In genomic region chr17:47295315-47296011, GRCm38 (mm10) we compare ENCODE assay signal across 8 mouse cellular contexts.
DNase-seq lines count a peak whose midpoint lies in the region; ATAC-seq lines count a peak whose summit lies in the region.

No protein-coding gene starts in this region.

- no peak overlapping the region for H3K4me2 ChIP-seq in kidney, embryonic 14.5 days (replicated peaks; ENCODE audit: low read depth, low read length)

- peaks cover 20% of the 10 kb centered on the region for H3K4me1 ChIP-seq in kidney, embryonic 14.5 days (ENCODE audit: control insufficient read depth, insufficient read depth, low read length)

- H3K9ac ChIP-seq in kidney, embryonic 14.5 days (ENCODE audit: low read depth, low read length) = no peak overlapping the region

- WGBS in kidney, embryonic 14.5 days = 44% methylated on average over 17 of the region's 17 CpGs

- H3K27me3 ChIP-seq in kidney, embryonic 14.5 days (ENCODE audit: control insufficient read depth, insufficient read depth, low read length) = no peaks in the 10 kb centered on the region

- no peaks in the 10 kb centered on the region for H3K36me3 ChIP-seq in kidney, embryonic 14.5 days (ENCODE audit: control insufficient read depth, insufficient read depth, low read length)

- peak; percentile 65 for ATAC-seq in kidney, embryonic 14.5 days (ENCODE audit: low FRiP score, low TSS enrichment)
- no peak for ATAC-seq in erythroid progenitor cell, adult 5-6 weeks (replicated peaks; ENCODE audit: low FRiP score, poor library complexity, severe bottlenecking)

- peak overlapping the region; percentile 74 for H3K27ac ChIP-seq in kidney, embryonic 14.5 days (ENCODE audit: low read depth, low read length)

- peak; percentile 51 to 77 for DNase-seq in adrenal gland, adult (ENCODE audit: inconsistent age in 2 of 2, low spot score in 1 of 2)
- DNase-seq in adrenal gland, adult 18-20 months (ENCODE audit: low spot score in 2 of 2) = no peak
- DNase-seq in heart, adult 18-20 months = peak; percentile 51 to 55
- DNase-seq in lung, postnatal 36 days = peak; percentile 50
- DNase-seq in ovary, postnatal 14 days (ENCODE audit: low spot score) = no peak
- DNase-seq in frontal cortex, postnatal 10 days (ENCODE audit: low spot score in 2 of 2) = no peak

- H3K9me3 ChIP-seq in kidney, embryonic 14.5 days (ENCODE audit: control insufficient read depth, low read length) = no peaks in the 10 kb centered on the region

- H3K4me3 ChIP-seq in kidney, embryonic 14.5 days (ENCODE audit: low read length) = no peak overlapping the region

Comparison
In these comparisons a context has a peak if more than half of its experiments do, and no peak if none do; other contexts are left out.
1. DNase-seq: peak in adrenal gland, adult (2 of 2), heart, adult 18-20 months (2 of 2) and lung, postnatal 36 days (single experiment); none in adrenal gland, adult 18-20 months (0 of 2), ovary, postnatal 14 days (single experiment) and frontal cortex, postnatal 10 days (0 of 2).